Mouse (Mus musculus) MEL (cell line): ENCODE measurements around the gene Magi2. TPM values are rescaled to one million over a fixed set of nuclear protein-coding genes. Genes with fewer than 3 reads are reported as not detected.

Experiments used
- DNase-seq: peaks from one replicate; pipeline ENCODE4 v3.0.0; 2011; ENCODE audit warnings: low read depth, low spot score
- H3K27ac ChIP-seq: 2 replicates; pipeline ENCODE4 v1.5.1; 2012; ENCODE audit warnings: low read depth, mild to moderate bottlenecking, control low read depth, low read length, moderate library complexity; ENCODE audit not compliant: control insufficient read depth
- H3K27me3 ChIP-seq, 2 experiments: fragments of 150-350 bp in 1 of 2; sonication (generic) in 1 of 2; 2 replicates each; pipeline ENCODE4 v1.6.1; 2012; ENCODE audit warnings: low read length in 2 of 2, mild to moderate bottlenecking in 2 of 2, improper control_type of control experiment in 1 of 2, moderate library complexity in 1 of 2; ENCODE audit not compliant: insufficient read depth in 2 of 2, control insufficient read depth in 1 of 2
- H3K36me3 ChIP-seq, 2 experiments: 2 replicates each; pipeline ENCODE4 v1.6.1; 2012 to 2014; ENCODE audit warnings: low read length in 2 of 2, improper control_type of control experiment in 1 of 2, inconsistent platforms in 1 of 2, mild to moderate bottlenecking in 1 of 2; ENCODE audit not compliant: insufficient read depth in 2 of 2, control insufficient read depth in 1 of 2
- H3K4me1 ChIP-seq, 2 experiments: fragments of 150-350 bp in 1 of 2; sonication (generic) in 1 of 2; 2 replicates each; pipeline ENCODE4 v1.6.1; 2012; ENCODE audit warnings: low read length in 2 of 2, improper control_type of control experiment in 1 of 2, mild to moderate bottlenecking in 1 of 2; ENCODE audit not compliant: insufficient read depth in 2 of 2, control insufficient read depth in 1 of 2
- H3K4me3 ChIP-seq, 2 experiments: fragments of 150-350 bp in 1 of 2; sonication (generic) in 1 of 2; 2 replicates each; pipeline ENCODE4 v1.5.1; 2012; ENCODE audit warnings: low read depth in 2 of 2, low read length in 2 of 2, mild to moderate bottlenecking in 2 of 2, moderate library complexity in 2 of 2, control low read depth in 1 of 2, improper control_type of control experiment in 1 of 2; ENCODE audit not compliant: control insufficient read depth in 1 of 2, insufficient read depth in 1 of 2
- H3K79me2 ChIP-seq: 2 replicates; pipeline ENCODE4 v1.6.1; 2012; ENCODE audit warnings: mild to moderate bottlenecking, low read length, moderate library complexity; ENCODE audit not compliant: control insufficient read depth, poor library complexity, insufficient read depth
- H3K9ac ChIP-seq: 2 replicates; pipeline ENCODE4 v1.6.1; 2012; ENCODE audit warnings: low read depth, mild to moderate bottlenecking, control low read depth, low read length, moderate library complexity; ENCODE audit not compliant: control insufficient read depth, poor library complexity, severe bottlenecking
- H3K9me3 ChIP-seq: fragments of 150-350 bp; sonication (generic); replicated peaks from 2 replicates; pipeline ENCODE4 v1.6.1; 2012; ENCODE audit warnings: mild to moderate bottlenecking, low read length, improper control_type of control experiment, moderate library complexity; ENCODE audit not compliant: insufficient read depth
- BHLHE40 ChIP-seq: IDR thresholded peaks from 2 replicates; pipeline ENCODE4 v1.6.1; 2012; ENCODE audit warnings: low read depth, mild to moderate bottlenecking, inconsistent platforms, low read length, improper control_type of control experiment, borderline replicate concordance
- CHD1 ChIP-seq: IDR thresholded peaks from 2 replicates; pipeline ENCODE4 v1.6.1; 2012; ENCODE audit warnings: low read depth, mild to moderate bottlenecking, inconsistent platforms, low read length, improper control_type of control experiment
- CHD2 ChIP-seq: IDR thresholded peaks from 2 replicates; pipeline ENCODE4 v1.6.1; 2011; ENCODE audit warnings: low read length, improper control_type of control experiment
- E2F4 ChIP-seq: IDR thresholded peaks from 2 replicates; pipeline ENCODE4 v1.6.1; 2011; ENCODE audit warnings: low read depth, low read length, improper control_type of control experiment, borderline replicate concordance
- ELF1 ChIP-seq: IDR thresholded peaks from 2 replicates; pipeline ENCODE4 v1.6.1; 2014; ENCODE audit warnings: low read depth, mild to moderate bottlenecking, inconsistent platforms, low read length, improper control_type of control experiment, moderate library complexity
- HCFC1 ChIP-seq: IDR thresholded peaks from 2 replicates; pipeline ENCODE4 v1.6.1; 2012; ENCODE audit warnings: low read depth, mild to moderate bottlenecking, inconsistent platforms, low read length, improper control_type of control experiment, moderate library complexity
- JUND ChIP-seq: IDR thresholded peaks from 2 replicates; pipeline ENCODE4 v1.6.1; 2011; ENCODE audit warnings: low read depth, mild to moderate bottlenecking, improper control_type of control experiment, low read length
- MAFK ChIP-seq: IDR thresholded peaks from 2 replicates; pipeline ENCODE4 v1.6.1; 2011; ENCODE audit warnings: low read depth, mild to moderate bottlenecking, low read length, improper control_type of control experiment, borderline replicate concordance
- MEF2A ChIP-seq: IDR thresholded peaks from 2 replicates; pipeline ENCODE4 v1.6.1; 2014; ENCODE audit warnings: low read depth, mild to moderate bottlenecking, inconsistent platforms, low read length, improper control_type of control experiment; ENCODE audit not compliant: poor library complexity, insufficient replicate concordance, severe bottlenecking; ENCODE audit errors: extremely low read depth
- MXI1 ChIP-seq: IDR thresholded peaks from 2 replicates; pipeline ENCODE4 v1.6.1; 2011; ENCODE audit warnings: mild to moderate bottlenecking, low read depth, low read length, improper control_type of control experiment
- MYB ChIP-seq: IDR thresholded peaks from 2 replicates; pipeline ENCODE4 v1.6.1; 2011; ENCODE audit warnings: mild to moderate bottlenecking, low read depth, low read length, improper control_type of control experiment
- MYC ChIP-seq: IDR thresholded peaks from 2 replicates; pipeline ENCODE4 v1.6.1; 2011; ENCODE audit warnings: low read depth, mild to moderate bottlenecking, low read length, improper control_type of control experiment, moderate library complexity
- NELFE ChIP-seq: IDR thresholded peaks from 2 replicates; pipeline ENCODE4 v1.6.1; 2011; ENCODE audit warnings: low read depth, low read length, improper control_type of control experiment
- NRF1 ChIP-seq: IDR thresholded peaks from 2 replicates; pipeline ENCODE4 v1.6.1; 2014; ENCODE audit warnings: low read depth, mild to moderate bottlenecking, inconsistent platforms, low read length, improper control_type of control experiment, moderate library complexity; ENCODE audit not compliant: poor library complexity, insufficient read depth, severe bottlenecking
- POLR2AphosphoS5 ChIP-seq: IDR thresholded peaks from 2 replicates; pipeline ENCODE4 v1.6.1; 2012; ENCODE audit warnings: low read depth, borderline replicate concordance, mild to moderate bottlenecking, inconsistent platforms, low read length, moderate library complexity, mixed read lengths
- RAD21 ChIP-seq: IDR thresholded peaks from 2 replicates; pipeline ENCODE4 v1.6.1; 2011; ENCODE audit warnings: mild to moderate bottlenecking, low read depth, low read length, improper control_type of control experiment
- RCOR1 ChIP-seq: IDR thresholded peaks from 2 replicates; pipeline ENCODE4 v1.6.1; 2012; ENCODE audit warnings: low read depth, mild to moderate bottlenecking, inconsistent platforms, low read length, improper control_type of control experiment
- SMC3 ChIP-seq: IDR thresholded peaks from 2 replicates; pipeline ENCODE4 v1.6.1; 2011; ENCODE audit warnings: low read depth, low read length, improper control_type of control experiment
- TBP ChIP-seq: IDR thresholded peaks from 2 replicates; pipeline ENCODE4 v1.8.0; 2011; ENCODE audit warnings: low read depth, low read length, improper control_type of control experiment
- TCF12 ChIP-seq: IDR thresholded peaks from 2 replicates; pipeline ENCODE4 v1.6.1; 2014; ENCODE audit warnings: low read depth, mild to moderate bottlenecking, inconsistent platforms, low read length, improper control_type of control experiment, moderate library complexity
- UBTF ChIP-seq: IDR thresholded peaks from 2 replicates; pipeline ENCODE4 v1.6.1; 2012; ENCODE audit warnings: low read depth, mild to moderate bottlenecking, inconsistent platforms, low read length, improper control_type of control experiment, moderate library complexity, borderline replicate concordance; ENCODE audit not compliant: insufficient read depth
- USF1 ChIP-seq: IDR thresholded peaks from 2 replicates; pipeline ENCODE4 v1.6.1; 2014; ENCODE audit warnings: low read depth, mild to moderate bottlenecking, inconsistent platforms, low read length, improper control_type of control experiment, moderate library complexity
- USF2 ChIP-seq, 2 experiments: IDR thresholded peaks; 2 replicates each; pipeline ENCODE4 v1.6.1; 2011 to 2012; ENCODE audit warnings: improper control_type of control experiment in 2 of 2, low read length in 2 of 2, borderline replicate concordance in 1 of 2, inconsistent platforms in 1 of 2, low read depth in 1 of 2, mild to moderate bottlenecking in 1 of 2; ENCODE audit not compliant: insufficient read depth in 1 of 2
- ZC3H11A ChIP-seq: IDR thresholded peaks from 2 replicates; pipeline ENCODE4 v1.6.1; 2012; ENCODE audit warnings: low read depth, mild to moderate bottlenecking, inconsistent platforms, low read length, improper control_type of control experiment
- ZKSCAN1 ChIP-seq: IDR thresholded peaks from 2 replicates; pipeline ENCODE4 v1.6.1; 2012; ENCODE audit warnings: low read depth, mild to moderate bottlenecking, inconsistent platforms, low read length, improper control_type of control experiment, moderate library complexity
- ZMIZ1 ChIP-seq: IDR thresholded peaks from 2 replicates; pipeline ENCODE4 v1.6.1; 2012; ENCODE audit warnings: low read depth, mild to moderate bottlenecking, inconsistent platforms, low read length, improper control_type of control experiment, moderate library complexity
- ZNF384 ChIP-seq: IDR thresholded peaks from 2 replicates; pipeline ENCODE4 v1.6.1; 2012; ENCODE audit warnings: low read depth, mild to moderate bottlenecking, inconsistent platforms, low read length, improper control_type of control experiment
- polyA plus RNA-seq, 2 experiments: library from polyadenylated mRNA; stranded (reverse) in 1 of 2; unstranded in 1 of 2; fragments of >175 nt in 1 of 2; fragments of >200 nt in 1 of 2; gene quantifications; 2 replicates each; pipeline versions ENCODE4 v1.2.1 to v1.2.4; 2012; ENCODE audit warnings: low replicate concordance in 2 of 2, low read depth in 1 of 2; ENCODE audit not compliant: insufficient read length in 2 of 2, insufficient read depth in 1 of 2, missing spikeins in 1 of 2
- total RNA-seq: library from RNA; depleted of rRNA; stranded (reverse); fragments of 300-350 nt; gene quantifications from 2 replicates; pipeline ENCODE4 v1.2.3, GENCODE M21; 2012

The Magi2 gene
- total and polyA plus RNA-seq, 3 experiments = 0.46 to 0.47 TPM; not detected in 1

GRCm38 (mm10) chr5:20417348-20417747 lies 1190.5 kb downstream of the Magi2 start:
- DNase-seq = no peak
- no peaks in the 10 kb centered on the region for H3K79me2 ChIP-seq
- TF ChIP-seq ZKSCAN1 (no peak), MEF2A (no peak), ZC3H11A (no peak), MYB (no peak), USF1 (no peak), MYC (no peak), MXI1 (no peak), NRF1 (no peak), CHD1 (no peak), CHD2 (no peak), JUND (no peak), TBP (no peak), SMC3 (no peak), HCFC1 (no peak), USF2 (IDR thresholded peaks at IDR 0.05; ENCODE audit: borderline replicate concordance in 1 of 2, insufficient read depth in 1 of 2, low read depth in 1 of 2, low read length in 2 of 2) (no peak), UBTF (no peak), TCF12 (no peak), E2F4 (no peak), BHLHE40 (no peak)
- TF ChIP-seq, all 39 proteins: peak for 0
- Histone ChIP-seq H3K4me3 (no peak overlapping the region), H3K27me3 (no peaks in the 10 kb centered on the region), H3K9ac (no peak overlapping the region), H3K4me1 (no peaks in the 10 kb centered on the region), H3K27ac (no peak overlapping the region), H3K9me3 (no peaks in the 10 kb centered on the region), H3K36me3 (no peaks in the 10 kb centered on the region)

- TF ChIP-seq TBP = no peak
- no peak for TF ChIP-seq RCOR1
- no peak for TF ChIP-seq POLR2AphosphoS5
- no peak for TF ChIP-seq MAFK
- no peak for TF ChIP-seq MXI1
- TF ChIP-seq ZNF384 = no peak
- no peak for TF ChIP-seq MYC
- no peak for TF ChIP-seq ELF1
- no peak for TF ChIP-seq NELFE
- TF ChIP-seq ZKSCAN1 = no peak
- TF ChIP-seq RAD21 = no peak
- TF ChIP-seq ZC3H11A = no peak
- no peak for TF ChIP-seq NRF1
- TF ChIP-seq ZMIZ1 = no peak
- TF ChIP-seq, all 39 proteins: peak for 0
- H3K4me3 ChIP-seq = no peak overlapping the region
- H3K27me3 ChIP-seq = no peaks in the 10 kb centered on the region
- H3K9ac ChIP-seq = no peak overlapping the region
- no peaks in the 10 kb centered on the region for H3K9me3 ChIP-seq
- no peaks in the 10 kb centered on the region for H3K36me3 ChIP-seq
- DNase-seq = no peak
- no peaks in the 10 kb centered on the region for H3K4me1 ChIP-seq
- H3K27ac ChIP-seq = no peak overlapping the region
- no peaks in the 10 kb centered on the region for H3K79me2 ChIP-seq
Observed at GRCm38 (mm10) chr5:20432148-20432813, 1205.4 kb downstream of the Magi2 start.
